Mouse (Mus musculus): ENCODE results near the gene Chchd5. TPM values are rescaled to one million over a fixed set of nuclear protein-coding genes. Genes with fewer than 3 reads are reported as not detected.

Chchd5 gene
- total RNA-seq, 2 experiments from 2014 or later: 12.4 to 12.5 TPM

Other genes starting within 250 kb of the Chchd5 start
- gene Zc3h8, start 185.6 kb upstream of the Chchd5 start, total RNA-seq (2021): 1 to 10 TPM; 5.1 to 5.6 TPM
- gene Zc3h6, start 162.3 kb upstream of the Chchd5 start, total RNA-seq (2021): 1 to 10 TPM; 3.2 to 5.5 TPM
- 10 to 100 TPM; 11.7 TPM for gene Gm10762, start 162.0 kb upstream of the Chchd5 start, total RNA-seq (2021)
- gene Vinac1, start 81.5 kb upstream of the Chchd5 start, total RNA-seq (2021): not detected
- 10 to 100 TPM; 18.8 to 19.9 TPM for gene Ttl, start 63.8 kb upstream of the Chchd5 start, total RNA-seq (2021)
- 10 to 100 TPM; 11.9 to 12.2 TPM for gene Polr1b, start 28.7 kb upstream of the Chchd5 start, total RNA-seq (2021)
- 10 to 100 TPM in 1 of 2 experiments, 1 to 10 TPM in 1; 9.3 to 13.6 TPM for gene Slc20a1, start 69.1 kb downstream of the Chchd5 start, total RNA-seq (2021)
- under 1 TPM; 0.73 to 0.86 TPM for gene Ckap2l, start 167.5 kb downstream of the Chchd5 start, total RNA-seq (2021)
- gene Il1a, start 180.3 kb downstream of the Chchd5 start, total RNA-seq (2021): not detected
- gene Il1b, start 241.4 kb downstream of the Chchd5 start, total RNA-seq (2021): under 1 TPM; 0.43 to 0.58 TPM

Data from heart, postnatal 36 days (tissue).